Mouse (Mus musculus) liver, embryonic 11.5 days (tissue): Measurements from ENCODE around the gene C1ql1. TPM values are rescaled to one million over a fixed set of nuclear protein-coding genes. Genes with fewer than 3 reads are reported as not detected.

Source experiments
- ATAC-seq: fragments of 200-750 bp; cut with Nextera tagmentation; replicated peaks from 2 replicates; pipeline ENCODE4 v1.8.0; 2017; ENCODE audit warnings: moderate number of reproducible peaks, mild to moderate bottlenecking, moderate TSS enrichment, moderate library complexity; ENCODE audit not compliant: low FRiP score
- DNase-seq: peaks from one replicate; pipeline ENCODE4 v3.0.0-alpha.2; 2017; ENCODE audit warnings: low spot score
- H3K27ac ChIP-seq: fragments of 300-500 bp; sonication (generic); 2 replicates; pipeline ENCODE4 v1.5.1; 2014; ENCODE audit warnings: mild to moderate bottlenecking, low read depth, low read length, control low read depth
- H3K27me3 ChIP-seq: fragments of 300-500 bp; sonication (generic); replicated peaks from 2 replicates; pipeline ENCODE4 v1.6.1; 2014; ENCODE audit warnings: low read length, mixed read lengths; ENCODE audit not compliant: control insufficient read depth, insufficient read depth
- H3K36me3 ChIP-seq: fragments of 300-500 bp; sonication (generic); 2 replicates; pipeline ENCODE4 v1.6.1; 2014; ENCODE audit warnings: mild to moderate bottlenecking, low read length, moderate library complexity, mixed read lengths; ENCODE audit not compliant: control insufficient read depth, insufficient read depth
- H3K4me1 ChIP-seq: fragments of 300-500 bp; sonication (generic); replicated peaks from 2 replicates; pipeline ENCODE4 v1.6.1; 2014; ENCODE audit warnings: low read length, mixed read lengths; ENCODE audit not compliant: control insufficient read depth, insufficient read depth
- H3K4me2 ChIP-seq: fragments of 300-500 bp; sonication (generic); 2 replicates; pipeline ENCODE4 v1.6.1; 2014; ENCODE audit warnings: mild to moderate bottlenecking, control low read depth, moderate library complexity
- H3K4me3 ChIP-seq: fragments of 300-500 bp; sonication (generic); 2 replicates; pipeline ENCODE4 v1.5.1; 2014; ENCODE audit warnings: low read depth, low read length, control low read depth
- H3K9ac ChIP-seq: fragments of 300-500 bp; sonication (generic); 2 replicates; pipeline ENCODE4 v1.6.1; 2014; ENCODE audit warnings: low read depth, low read length, control low read depth
- H3K9me3 ChIP-seq: fragments of 300-500 bp; sonication (generic); 2 replicates; pipeline ENCODE4 v1.6.1; 2016; ENCODE audit warnings: low read length, inconsistent platforms, mixed read lengths; ENCODE audit not compliant: control insufficient read depth
- WGBS: fragments of 180-500 bp; shearing (Covaris S2); extraction: QIAGEN DNeasy Blood & Tissue Kit; methylation state at CpG from one replicate; pipeline ENCODE4 v1.1.7; 2014; 5-methylcytosine and 5-hydroxymethylcytosine counted together
- polyA plus RNA-seq: library from polyadenylated mRNA; unstranded; fragments of >200 nt; fragmentation: Nextera tagmentation; extraction: Ambion mirVana; gene quantifications from 2 replicates; pipeline ENCODE4 v1.2.1, GENCODE M21; 2014

Gene C1ql1
- polyA plus RNA-seq, 1 experiment from 2014 or later, result 0.78 TPM

DNA sequence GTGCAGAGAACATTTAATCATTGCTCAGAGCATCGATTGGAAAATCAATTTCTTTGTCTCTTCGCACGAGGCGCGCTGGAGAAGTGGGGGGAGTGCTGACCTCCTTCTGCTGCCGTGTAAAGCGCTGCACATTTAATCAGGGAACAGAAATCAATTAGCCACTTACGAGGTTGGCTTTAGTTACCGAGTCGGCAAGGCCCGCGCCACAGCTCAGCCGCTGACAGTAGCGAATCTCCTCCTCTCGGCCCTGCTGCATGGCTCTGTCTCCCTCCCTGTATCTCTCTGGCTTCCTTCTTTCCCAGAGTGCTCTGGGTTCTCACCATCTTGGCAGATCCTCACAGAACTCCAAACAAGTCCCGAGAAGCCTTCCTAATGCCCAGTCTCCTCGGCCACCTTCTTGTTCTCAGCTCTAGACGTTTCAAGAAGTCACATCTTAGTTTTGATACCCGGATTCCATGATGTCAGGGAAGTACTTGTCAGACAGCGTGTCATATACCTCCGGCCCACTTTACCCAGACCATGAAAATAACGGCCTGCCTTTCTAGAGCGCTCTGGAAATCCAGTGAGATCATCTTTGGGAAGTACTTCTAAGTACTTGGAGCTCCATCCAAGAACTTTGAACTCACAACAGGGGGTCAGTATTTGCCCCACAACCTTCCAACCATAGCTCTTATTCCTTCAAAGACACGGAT is 17.5 kb upstream of the C1ql1 start:
- Histone ChIP-seq H3K9ac (no peak overlapping the region), H3K36me3 (no peaks in the 10 kb centered on the region), H3K4me2 (peak overlapping the region; percentile 34), H3K27me3 (peaks cover 51% of the 10 kb centered on the region), H3K9me3 (no peaks in the 10 kb centered on the region), H3K27ac (no peak overlapping the region), H3K4me3 (no peak overlapping the region; the same call in 1 of the 2 replicates), H3K4me1 (peaks cover 6% of the 10 kb centered on the region)
- DNase-seq, result no peak
- 22% methylated on average over 24 of the region's 24 CpGs for WGBS
- no peak for ATAC-seq

DNA sequence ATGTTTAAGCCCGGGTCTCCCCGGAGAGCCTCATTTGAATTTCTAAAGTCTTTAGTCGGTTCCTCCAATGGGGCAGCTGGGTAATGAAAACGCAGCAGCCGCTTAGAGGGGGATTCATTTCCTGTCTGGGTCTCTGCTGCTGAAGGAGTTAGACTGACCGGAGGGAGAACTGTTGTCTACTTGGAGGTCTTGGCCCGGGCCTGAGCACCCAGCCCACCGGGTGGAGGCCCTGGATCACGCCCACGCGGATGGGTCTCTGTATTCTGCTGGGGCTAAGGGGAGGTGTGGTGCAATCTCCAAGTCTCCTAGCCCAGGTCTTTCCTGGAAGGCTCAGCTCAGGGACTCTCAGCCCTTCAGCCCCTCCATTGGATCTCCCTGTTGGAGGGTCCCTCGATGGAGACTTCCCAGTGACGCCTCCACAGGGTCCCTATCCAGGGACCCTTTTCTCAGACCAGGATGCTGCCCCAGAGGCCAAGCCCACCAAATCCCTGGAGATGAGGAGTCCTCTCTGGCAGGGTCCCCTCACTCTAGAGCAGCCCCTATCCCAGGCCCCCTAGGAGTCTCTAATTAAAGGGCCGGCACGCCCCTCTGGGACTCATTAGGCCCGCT is 16.9 kb upstream of the C1ql1 start:
- ATAC-seq (no peak), DNase-seq (no peak)
- peak overlapping the region; percentile 34 for H3K4me2 ChIP-seq
- peaks cover 6% of the 10 kb centered on the region for H3K4me1 ChIP-seq
- H3K27me3 ChIP-seq, result peaks cover 49% of the 10 kb centered on the region
- no peak overlapping the region for H3K27ac ChIP-seq
- 0 out of 2 replicates have a peak overlapping the region, but pooled peaks have one; percentile 3 for H3K9ac ChIP-seq
- H3K9me3 ChIP-seq, result no peaks in the 10 kb centered on the region
- 13% methylated on average over 16 of the region's 16 CpGs for WGBS
- no peak overlapping the region; the same call in 1 of the 2 replicates for H3K4me3 ChIP-seq
- H3K36me3 ChIP-seq, result no peaks in the 10 kb centered on the region

DNA sequence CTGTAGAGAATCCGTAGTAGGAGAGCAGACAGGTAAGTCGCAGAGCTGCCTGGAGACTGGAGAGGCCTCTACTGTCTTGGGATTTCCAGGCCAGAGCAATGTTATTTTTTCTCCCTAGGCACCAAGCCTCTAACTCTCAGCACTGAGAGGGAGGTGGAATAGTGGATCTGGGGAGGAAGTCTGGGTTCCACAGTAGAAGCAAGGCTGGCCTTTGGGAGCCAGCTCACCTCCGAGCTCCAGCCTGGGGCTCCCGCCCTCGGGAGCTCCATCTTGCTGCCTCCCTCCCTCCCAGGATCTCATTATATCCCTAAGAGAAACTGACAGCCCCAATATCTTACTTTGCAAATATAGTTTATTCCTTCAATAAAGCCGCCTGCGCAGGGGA is 16.4 kb upstream of the C1ql1 start:
- no peaks in the 10 kb centered on the region for H3K36me3 ChIP-seq
- no peak overlapping the region for H3K4me2 ChIP-seq
- no peaks in the 10 kb centered on the region for H3K9me3 ChIP-seq
- H3K9ac ChIP-seq, result no peak overlapping the region
- peaks cover 6% of the 10 kb centered on the region for H3K4me1 ChIP-seq
- 39% methylated on average over 7 of the region's 7 CpGs for WGBS
- DNase-seq (no peak), ATAC-seq (no peak)
- H3K27me3 ChIP-seq, result peaks cover 49% of the 10 kb centered on the region
- no peak overlapping the region for H3K4me3 ChIP-seq
- no peak overlapping the region for H3K27ac ChIP-seq

DNA sequence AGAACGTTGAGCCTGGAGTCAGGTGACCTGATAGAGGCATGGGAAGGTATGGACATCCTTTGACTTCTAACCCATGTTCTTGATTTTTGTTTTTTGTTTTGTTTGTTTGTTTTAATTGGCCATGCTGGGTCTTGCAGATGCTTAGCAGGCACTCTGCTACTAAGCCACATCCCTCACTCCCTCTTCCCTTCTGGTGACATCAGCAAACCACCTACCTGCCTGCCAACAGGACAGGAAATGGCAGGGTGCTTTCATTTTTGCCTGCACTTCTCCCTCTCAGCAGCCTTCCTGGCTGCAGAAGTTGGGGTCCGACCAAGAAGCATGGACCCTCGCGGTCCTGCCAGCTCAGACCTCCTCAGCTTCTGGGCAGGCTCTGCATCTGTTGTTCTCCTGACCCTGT is 14.6 kb upstream of the C1ql1 start:
- H3K4me1 ChIP-seq, result peaks cover 6% of the 10 kb centered on the region
- no peak overlapping the region for H3K9ac ChIP-seq
- DNase-seq (no peak), ATAC-seq (no peak)
- H3K27ac ChIP-seq, result no peak overlapping the region
- no peaks in the 10 kb centered on the region for H3K36me3 ChIP-seq
- no peak overlapping the region for H3K4me3 ChIP-seq
- peaks cover 42% of the 10 kb centered on the region for H3K27me3 ChIP-seq
- WGBS, result 70% methylated on average over 4 of the region's 4 CpGs
- no peak overlapping the region for H3K4me2 ChIP-seq
- no peaks in the 10 kb centered on the region for H3K9me3 ChIP-seq

DNA sequence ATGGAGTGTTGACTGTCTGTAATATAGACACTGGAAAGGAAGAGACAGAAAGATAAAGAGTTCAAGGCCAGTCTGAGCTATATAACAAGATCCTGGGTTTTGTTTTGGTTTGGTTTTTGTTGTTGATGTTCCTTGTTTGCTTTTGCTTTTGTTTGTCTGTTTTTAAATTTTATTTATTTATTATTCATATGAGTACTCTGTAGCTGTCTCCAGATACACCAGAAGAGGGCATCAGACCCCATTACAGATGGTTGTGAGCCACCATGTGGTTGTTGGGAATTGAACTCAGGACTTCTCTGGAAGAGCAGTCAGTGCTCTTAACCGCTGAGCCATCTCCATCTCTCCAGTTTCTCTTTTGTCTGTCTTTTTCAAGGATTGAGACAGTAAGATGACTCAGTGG is 12.4 kb upstream of the C1ql1 start:
- DNase-seq (no peak), ATAC-seq (no peak)
- Histone ChIP-seq H3K4me3 (no peak overlapping the region), H3K36me3 (no peaks in the 10 kb centered on the region), H3K27me3 (peaks cover 29% of the 10 kb centered on the region), H3K4me1 (peaks cover 4% of the 10 kb centered on the region), H3K4me2 (no peak overlapping the region), H3K9me3 (no peaks in the 10 kb centered on the region), H3K9ac (no peak overlapping the region), H3K27ac (no peak overlapping the region)
- 65% methylated on average over 1 of the region's 1 CpGs for WGBS

DNA sequence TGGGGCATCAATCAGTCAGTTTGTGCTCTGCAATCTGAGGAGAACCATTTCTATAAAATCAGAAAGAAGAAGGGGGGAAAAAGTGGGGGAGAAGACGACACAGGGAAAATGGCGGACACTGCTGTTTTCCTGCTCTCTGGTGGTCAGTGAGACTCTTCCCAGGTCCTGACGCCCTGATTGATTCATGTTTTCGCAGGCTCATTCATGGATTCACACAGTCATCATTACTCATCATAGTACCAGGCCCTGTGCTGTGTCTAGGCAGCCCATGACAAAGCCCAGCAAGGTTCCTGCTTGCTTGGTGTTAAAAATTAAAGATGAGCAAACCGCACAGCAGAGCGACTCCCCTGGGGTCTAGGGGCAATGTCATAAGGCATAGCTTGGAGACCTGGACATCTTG is 11.9 kb upstream of the C1ql1 start:
- Histone ChIP-seq H3K9me3 (no peaks in the 10 kb centered on the region), H3K27me3 (peaks cover 25% of the 10 kb centered on the region), H3K9ac (no peak overlapping the region), H3K36me3 (no peaks in the 10 kb centered on the region), H3K27ac (no peak overlapping the region), H3K4me2 (no peak overlapping the region), H3K4me1 (no peaks in the 10 kb centered on the region; the same call in 1 of the 2 replicates), H3K4me3 (no peak overlapping the region)
- 72% methylated on average over 6 of the region's 6 CpGs for WGBS
- DNase-seq, result no peak
- no peak for ATAC-seq

DNA sequence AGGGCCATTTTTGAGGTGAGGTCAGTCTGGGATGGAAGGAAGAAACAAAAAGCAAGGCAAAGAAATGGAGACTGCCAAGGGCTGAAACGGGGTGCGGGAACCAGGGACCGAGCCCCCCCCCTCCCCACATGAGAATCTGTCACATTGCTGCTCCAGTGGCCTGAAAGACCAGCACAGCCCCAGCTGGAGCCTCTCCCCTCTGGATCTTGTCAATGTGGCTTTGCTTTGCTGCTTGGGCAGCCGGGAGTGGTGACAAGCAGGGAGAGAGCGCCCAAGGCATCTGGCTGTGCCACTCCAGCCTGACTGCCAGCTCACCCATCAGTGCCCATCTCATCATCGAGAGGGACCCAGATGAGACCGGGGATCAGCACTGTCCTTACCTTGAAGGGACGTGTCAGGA is 11.2 kb upstream of the C1ql1 start:
- no peak overlapping the region for H3K4me2 ChIP-seq
- H3K27ac ChIP-seq, result no peak overlapping the region
- H3K36me3 ChIP-seq, result no peaks in the 10 kb centered on the region
- WGBS, result 74% methylated on average over 8 of the region's 8 CpGs
- peaks cover 21% of the 10 kb centered on the region for H3K27me3 ChIP-seq
- no peak for DNase-seq
- no peak overlapping the region for H3K9ac ChIP-seq
- no peaks in the 10 kb centered on the region for H3K9me3 ChIP-seq
- no peak overlapping the region for H3K4me3 ChIP-seq
- H3K4me1 ChIP-seq, result no peaks in the 10 kb centered on the region
- ATAC-seq, result no peak

DNA sequence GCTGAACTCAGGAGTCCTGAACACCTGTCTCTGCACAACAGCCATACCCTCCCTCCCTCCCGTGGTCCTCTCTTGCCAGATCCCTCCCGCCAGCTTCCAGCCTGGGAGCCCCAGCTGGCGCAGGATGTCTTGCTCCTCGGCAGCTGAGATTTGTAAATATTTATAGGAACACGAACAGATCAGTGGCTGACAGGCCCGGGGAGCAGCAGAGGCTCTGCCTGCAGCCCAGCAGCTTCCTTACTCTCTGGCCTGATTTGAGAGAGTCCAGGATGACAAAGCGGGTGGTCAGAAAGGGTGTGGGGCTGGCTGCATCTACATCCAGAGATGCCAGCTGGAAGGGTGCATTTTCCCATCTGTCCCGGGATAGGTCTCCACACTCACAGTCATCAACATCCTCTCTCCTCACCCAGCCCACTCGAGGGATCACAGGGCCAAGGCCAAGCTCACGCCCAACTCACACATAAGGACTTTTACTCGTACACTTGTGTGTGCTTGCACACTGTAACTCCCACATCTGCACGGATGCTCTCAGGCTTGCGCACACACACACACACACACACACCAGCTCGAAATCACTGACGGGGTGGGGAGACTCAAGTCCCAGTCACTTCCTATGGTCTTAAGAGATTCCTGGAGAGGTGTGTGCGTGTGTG is 10.6 kb upstream of the C1ql1 start:
- no peaks in the 10 kb centered on the region for H3K9me3 ChIP-seq
- no peaks in the 10 kb centered on the region for H3K4me1 ChIP-seq
- no peak overlapping the region for H3K9ac ChIP-seq
- WGBS, result 47% methylated on average over 16 of the region's 16 CpGs
- DNase-seq (no peak), ATAC-seq (no peak)
- no peak overlapping the region for H3K4me2 ChIP-seq
- peaks cover 19% of the 10 kb centered on the region for H3K27me3 ChIP-seq
- H3K4me3 ChIP-seq, result no peak overlapping the region
- H3K36me3 ChIP-seq, result no peaks in the 10 kb centered on the region
- no peak overlapping the region for H3K27ac ChIP-seq
